Mouse (Mus musculus) hindbrain, embryonic 11.5 days (tissue): ENCODE measurements around the gene Tha1. TPM values are rescaled to one million over a fixed set of nuclear protein-coding genes. Genes with fewer than 3 reads are reported as not detected.

Experiments used
- ATAC-seq: fragments of 200-750 bp; cut with Nextera tagmentation; 2 replicates; pipeline ENCODE4 v1.8.0; 2017; ENCODE audit warnings: mild to moderate bottlenecking, moderate TSS enrichment, moderate library complexity; ENCODE audit not compliant: low FRiP score
- DNase-seq: peaks from one replicate; pipeline ENCODE4 v3.0.0-alpha.2; 2015; ENCODE audit warnings: low spot score
- H3K27ac ChIP-seq: fragments of 300-500 bp; sonication (generic); 2 replicates; pipeline ENCODE4 v1.5.1; 2014; ENCODE audit warnings: mild to moderate bottlenecking, low read depth, low read length
- H3K27me3 ChIP-seq: fragments of 300-500 bp; sonication (generic); 2 replicates; pipeline ENCODE4 v1.6.1; 2014; ENCODE audit warnings: mild to moderate bottlenecking, low read length, moderate library complexity, mixed read lengths; ENCODE audit not compliant: control insufficient read depth, insufficient read depth
- H3K36me3 ChIP-seq: fragments of 300-500 bp; sonication (generic); 2 replicates; pipeline ENCODE4 v1.6.1; 2014; ENCODE audit warnings: mild to moderate bottlenecking, low read length, moderate library complexity, mixed read lengths; ENCODE audit not compliant: control insufficient read depth, insufficient read depth
- H3K4me1 ChIP-seq: fragments of 300-500 bp; sonication (generic); replicated peaks from 2 replicates; pipeline ENCODE4 v1.6.1; 2014; ENCODE audit warnings: low read length, mixed read lengths; ENCODE audit not compliant: control insufficient read depth, insufficient read depth
- H3K4me2 ChIP-seq: fragments of 300-500 bp; sonication (generic); replicated peaks from 2 replicates; pipeline ENCODE4 v1.6.1; 2014; ENCODE audit warnings: mild to moderate bottlenecking, low read depth, low read length
- H3K4me3 ChIP-seq: fragments of 300-500 bp; sonication (generic); 2 replicates; pipeline ENCODE4 v1.5.1; 2014; ENCODE audit warnings: low read depth, low read length
- H3K9ac ChIP-seq: fragments of 300-500 bp; sonication (generic); 2 replicates; pipeline ENCODE4 v1.6.1; 2014; ENCODE audit warnings: low read depth, low read length
- H3K9me3 ChIP-seq: fragments of 300-500 bp; sonication (generic); 2 replicates; pipeline ENCODE4 v1.6.1; 2016; ENCODE audit warnings: low read length; ENCODE audit not compliant: control insufficient read depth
- WGBS: fragments of 180-500 bp; shearing (Covaris S2); extraction: QIAGEN DNeasy Blood & Tissue Kit; methylation state at CpG from one replicate; pipeline ENCODE4 v1.1.7; 2014; 5-methylcytosine and 5-hydroxymethylcytosine counted together
- polyA plus RNA-seq: library from polyadenylated mRNA; unstranded; fragments of >200 nt; fragmentation: Nextera tagmentation; extraction: Ambion mirVana; gene quantifications from 2 replicates; pipeline ENCODE4 v1.2.1, GENCODE M21; 2014

The Tha1 gene
- polyA plus RNA-seq, 1 experiment from 2014 or later = 1.7 TPM

DNA sequence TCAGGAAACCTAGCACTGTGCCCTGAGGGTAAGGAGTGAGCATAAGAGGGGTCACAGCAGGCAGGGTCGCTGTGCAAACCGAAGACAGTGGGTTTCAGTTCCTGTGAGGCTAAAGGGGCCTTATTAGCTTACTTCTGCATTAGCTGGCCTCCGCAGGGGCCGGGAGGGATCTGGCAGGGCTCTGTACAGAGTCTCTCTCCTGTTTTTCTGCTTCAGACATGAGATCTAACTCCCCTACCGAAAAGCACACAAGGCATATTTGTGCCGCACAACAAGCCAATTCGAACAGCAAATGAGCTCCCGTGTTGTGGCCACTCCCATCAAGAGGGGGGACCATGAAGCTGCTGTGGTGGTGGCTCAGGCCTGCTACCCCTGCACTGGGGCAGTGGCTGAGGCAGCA is 5.6 kb upstream of the Tha1 start:
- ATAC-seq (no peak), DNase-seq (no peak)
- Histone ChIP-seq H3K27me3 (no peaks in the 10 kb centered on the region), H3K36me3 (no peaks in the 10 kb centered on the region), H3K9ac (no peak overlapping the region), H3K4me2 (no peak overlapping the region), H3K27ac (no peak overlapping the region), H3K4me3 (no peak overlapping the region), H3K9me3 (no peaks in the 10 kb centered on the region), H3K4me1 (peaks cover 12% of the 10 kb centered on the region)
- WGBS = 34% methylated on average over 8 of the region's 8 CpGs

DNA sequence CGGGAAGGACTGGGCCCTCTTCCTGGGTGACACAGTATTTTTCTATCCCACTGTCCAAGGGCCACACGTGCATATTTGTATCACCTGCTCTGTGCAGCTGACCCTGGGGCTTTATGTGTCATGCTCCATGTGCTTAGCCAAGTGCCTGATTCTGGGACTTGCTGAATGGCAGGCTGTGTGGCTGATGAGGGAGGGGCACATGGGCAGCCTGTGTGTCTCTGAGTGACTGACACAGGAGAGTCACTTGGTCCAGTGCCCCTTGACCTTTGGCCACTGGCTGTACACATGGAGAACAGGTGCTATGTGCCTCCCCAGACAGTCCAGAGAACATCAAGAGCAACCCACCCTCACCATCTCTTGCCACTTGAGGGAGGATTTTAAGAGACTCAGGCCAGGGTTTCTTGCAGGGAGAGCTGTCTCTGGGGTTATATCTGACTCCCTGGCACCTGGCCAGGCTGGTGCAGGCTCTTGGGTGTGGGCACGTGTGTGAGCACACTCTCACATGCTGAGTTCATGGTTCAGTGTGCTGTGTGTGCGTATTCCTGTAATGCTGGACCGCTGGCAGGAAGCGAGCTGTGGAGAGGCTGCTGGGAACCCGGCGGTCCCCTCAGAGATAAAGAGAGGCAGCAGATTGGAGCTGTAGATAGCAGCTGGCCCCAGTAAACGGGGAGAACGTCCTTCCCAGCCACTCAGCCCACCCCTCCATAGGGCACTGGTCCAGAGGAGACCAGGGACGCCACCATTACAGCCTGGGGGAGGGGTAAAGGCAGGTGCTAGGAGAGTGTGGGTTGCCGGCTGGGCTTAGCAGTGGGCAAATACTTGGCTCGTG is 4.8 kb upstream of the Tha1 start:
- H3K9ac ChIP-seq = no peak overlapping the region
- 42% methylated on average over 13 of the region's 13 CpGs for WGBS
- DNase-seq = peak; percentile 14
- ATAC-seq = peak; percentile 53; the same call in 1 of the 2 replicates
- no peak overlapping the region for H3K27ac ChIP-seq
- H3K9me3 ChIP-seq = no peaks in the 10 kb centered on the region
- no peak overlapping the region for H3K4me2 ChIP-seq
- no peak overlapping the region for H3K4me3 ChIP-seq
- H3K4me1 ChIP-seq = peaks cover 12% of the 10 kb centered on the region
- no peaks in the 10 kb centered on the region for H3K36me3 ChIP-seq
- H3K27me3 ChIP-seq = no peaks in the 10 kb centered on the region

DNA sequence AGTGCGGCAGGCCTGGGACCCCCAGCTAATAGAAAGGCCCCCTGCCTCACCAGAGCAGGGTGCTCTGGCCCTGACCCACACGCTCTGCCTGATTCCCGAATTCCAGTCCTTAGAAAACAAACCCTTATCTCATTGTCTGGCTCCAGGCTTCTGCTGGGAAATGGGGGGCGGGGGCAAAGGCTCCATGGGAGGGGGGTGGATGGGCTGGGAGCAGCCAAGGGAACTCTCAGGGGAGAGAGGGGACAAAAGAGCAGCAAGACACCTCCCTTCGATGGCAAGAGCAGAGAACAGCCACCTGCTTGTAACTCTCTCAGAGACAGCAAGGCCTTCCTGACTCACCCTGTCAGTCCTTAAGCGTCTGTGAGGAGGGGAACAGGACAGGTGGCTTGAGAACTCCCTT is 2.4 kb upstream of the Tha1 start:
- Histone ChIP-seq H3K4me2 (no peak overlapping the region), H3K27ac (no peak overlapping the region), H3K4me3 (no peak overlapping the region), H3K36me3 (no peaks in the 10 kb centered on the region), H3K27me3 (no peaks in the 10 kb centered on the region), H3K9ac (no peak overlapping the region), H3K9me3 (no peaks in the 10 kb centered on the region), H3K4me1 (peaks cover 10% of the 10 kb centered on the region)
- 20% methylated on average over 6 of the region's 6 CpGs for WGBS
- ATAC-seq (no peak), DNase-seq (no peak)

DNA sequence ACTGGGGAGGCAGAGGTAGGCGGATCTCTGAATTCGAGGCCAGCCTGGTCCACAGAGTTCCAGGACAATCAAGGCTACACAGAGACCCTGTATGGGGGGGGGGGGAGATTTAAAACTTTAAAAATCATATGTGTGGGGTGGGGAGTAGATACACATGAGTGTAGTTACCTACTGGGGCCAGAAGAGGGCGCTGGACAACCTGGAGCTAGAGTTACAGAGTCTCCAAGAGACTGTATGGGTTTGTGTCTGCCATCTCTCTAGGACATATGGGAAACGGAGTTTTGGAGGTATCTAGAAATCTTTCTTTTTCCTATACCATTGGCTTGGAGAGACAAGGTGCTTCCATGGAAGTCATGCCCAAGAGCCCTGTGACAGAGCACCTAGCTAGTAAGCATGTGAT is 1.1 kb upstream of the Tha1 start:
- no peaks in the 10 kb centered on the region for H3K27me3 ChIP-seq
- DNase-seq = peak; percentile 20
- peaks cover 10% of the 10 kb centered on the region for H3K4me1 ChIP-seq
- H3K9ac ChIP-seq = no peak overlapping the region
- 57% methylated on average over 4 of the region's 4 CpGs for WGBS
- ATAC-seq = no peak
- no peak overlapping the region for H3K4me3 ChIP-seq
- no peaks in the 10 kb centered on the region for H3K36me3 ChIP-seq
- H3K4me2 ChIP-seq = no peak overlapping the region
- no peaks in the 10 kb centered on the region for H3K9me3 ChIP-seq
- no peak overlapping the region for H3K27ac ChIP-seq

DNA sequence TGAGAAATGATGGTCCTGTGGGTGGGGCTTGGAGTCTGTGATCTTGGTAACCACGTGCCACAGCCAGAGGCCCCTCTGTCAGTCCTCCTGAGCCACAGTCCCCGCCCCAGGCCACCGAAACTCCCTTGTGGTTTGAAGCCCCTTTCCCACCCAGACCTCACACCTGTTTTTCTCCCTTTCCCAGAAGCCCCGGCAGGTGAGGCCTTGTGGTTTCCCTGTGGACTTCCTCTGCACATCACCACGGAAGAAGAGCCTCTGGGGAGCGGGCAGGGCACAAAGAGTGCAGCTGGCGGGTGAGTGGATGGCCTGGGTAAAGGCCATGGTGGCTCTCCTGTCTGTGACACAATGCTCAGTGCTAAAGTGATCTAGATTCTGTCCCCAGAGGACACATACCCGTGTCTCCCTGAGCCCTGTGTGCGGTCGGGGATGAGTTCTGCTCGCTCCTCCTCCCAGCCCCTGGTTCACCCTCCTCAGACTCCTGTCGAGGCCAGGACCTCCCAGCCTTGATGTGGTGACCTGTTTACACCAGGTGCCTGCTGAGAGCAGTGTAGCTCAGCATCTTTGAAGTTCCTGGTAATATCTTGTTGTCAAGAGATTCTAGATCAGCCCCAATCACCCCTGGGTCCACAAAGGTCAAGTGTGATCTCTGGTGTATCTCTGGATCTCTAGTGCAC is 1.2 kb downstream of the Tha1 start:
- Histone ChIP-seq H3K27ac (no peak overlapping the region), H3K9ac (no peak overlapping the region), H3K4me1 (0 out of 2 replicates have a peak, but pooled peaks cover 2% of the 10 kb centered on the region)

DNA sequence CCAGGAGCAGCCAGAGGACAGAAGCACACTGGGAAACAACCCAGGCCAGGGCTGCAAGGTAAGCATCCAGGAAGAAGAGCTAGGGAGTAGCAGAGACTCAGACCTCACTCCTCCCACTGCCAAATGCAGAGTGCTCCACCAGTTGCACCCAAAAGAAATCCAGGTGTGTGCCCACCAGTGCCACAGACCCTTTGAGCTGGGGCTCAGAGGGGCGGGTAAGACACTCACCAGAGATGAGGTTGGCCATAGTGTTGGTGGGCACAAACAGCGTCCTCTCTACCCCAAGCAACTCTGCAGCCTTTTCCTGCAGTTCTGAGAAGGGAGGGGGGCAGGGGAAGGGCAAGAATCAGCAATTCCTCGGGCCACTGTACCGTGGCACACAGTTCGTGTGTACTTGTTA is 1.9 kb downstream of the Tha1 start:
- H3K9ac ChIP-seq = no peak overlapping the region
- no peak for ATAC-seq
- H3K4me1 ChIP-seq = peaks cover 4% of the 10 kb centered on the region

More for the DNA sequence above, 1.2 kb downstream of the Tha1 start:
- 57% methylated on average over 12 of the region's 12 CpGs for WGBS
- peaks cover under 1% of the 10 kb centered on the region; the same call in 1 of the 2 replicates for H3K27me3 ChIP-seq
- no peaks in the 10 kb centered on the region for H3K36me3 ChIP-seq
- ATAC-seq (no peak), DNase-seq (no peak)
- H3K4me3 ChIP-seq = no peak overlapping the region
- peak overlapping the region; percentile 98; the same call in 1 of the 2 replicates for H3K4me2 ChIP-seq
- no peaks in the 10 kb centered on the region for H3K9me3 ChIP-seq

DNA sequence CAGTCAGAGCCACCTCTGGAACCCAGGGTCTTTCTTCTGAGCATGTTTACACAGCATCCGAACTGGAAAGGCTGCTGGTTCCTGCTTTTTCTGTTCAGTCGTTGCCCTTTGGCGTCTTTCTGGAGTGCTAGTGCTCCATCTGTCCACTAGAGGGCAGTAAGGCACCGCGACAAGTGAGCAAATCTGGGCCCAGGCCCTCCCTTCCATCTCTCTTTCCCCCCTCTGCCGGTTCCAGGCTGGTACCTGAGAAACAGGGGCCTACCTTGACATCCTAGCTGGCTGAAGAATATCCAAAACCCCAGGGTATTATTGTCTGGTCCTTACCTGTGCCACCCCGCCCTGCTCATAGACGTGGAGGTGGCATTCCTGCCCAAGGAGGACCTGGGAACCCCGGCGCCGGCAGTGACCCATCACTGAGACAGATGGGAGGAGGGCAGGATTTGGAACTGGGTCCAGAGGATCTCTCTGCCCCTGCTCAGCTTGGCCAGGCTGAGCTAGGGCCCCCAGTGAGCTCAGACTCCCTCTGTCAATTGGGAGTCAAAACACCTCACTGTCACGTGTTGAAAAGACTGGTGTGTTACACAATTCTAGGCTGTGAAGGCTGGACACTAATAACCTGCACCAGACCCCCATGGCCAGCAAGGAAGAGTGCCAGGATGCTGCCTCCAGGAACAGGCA is 2.5 kb downstream of the Tha1 start:
- DNase-seq (peak; percentile 88), ATAC-seq (no peak)
- no peaks in the 10 kb centered on the region for H3K9me3 ChIP-seq
- H3K27me3 ChIP-seq = peaks cover 2% of the 10 kb centered on the region; the same call in 1 of the 2 replicates
- no peak overlapping the region for H3K4me2 ChIP-seq
- H3K27ac ChIP-seq = no peak overlapping the region
- no peak overlapping the region for H3K9ac ChIP-seq
- 35% methylated on average over 12 of the region's 12 CpGs for WGBS
- H3K4me1 ChIP-seq = peaks cover 8% of the 10 kb centered on the region
- no peaks in the 10 kb centered on the region for H3K36me3 ChIP-seq
- H3K4me3 ChIP-seq = no peak overlapping the region

More for the DNA sequence above, 1.9 kb downstream of the Tha1 start:
- Histone ChIP-seq H3K36me3 (no peaks in the 10 kb centered on the region), H3K27me3 (peaks cover 2% of the 10 kb centered on the region; the same call in 1 of the 2 replicates), H3K4me2 (no peak overlapping the region), H3K9me3 (no peaks in the 10 kb centered on the region), H3K4me3 (no peak overlapping the region), H3K27ac (no peak overlapping the region)
- DNase-seq = no peak
- 73% methylated on average over 5 of the region's 5 CpGs for WGBS

DNA sequence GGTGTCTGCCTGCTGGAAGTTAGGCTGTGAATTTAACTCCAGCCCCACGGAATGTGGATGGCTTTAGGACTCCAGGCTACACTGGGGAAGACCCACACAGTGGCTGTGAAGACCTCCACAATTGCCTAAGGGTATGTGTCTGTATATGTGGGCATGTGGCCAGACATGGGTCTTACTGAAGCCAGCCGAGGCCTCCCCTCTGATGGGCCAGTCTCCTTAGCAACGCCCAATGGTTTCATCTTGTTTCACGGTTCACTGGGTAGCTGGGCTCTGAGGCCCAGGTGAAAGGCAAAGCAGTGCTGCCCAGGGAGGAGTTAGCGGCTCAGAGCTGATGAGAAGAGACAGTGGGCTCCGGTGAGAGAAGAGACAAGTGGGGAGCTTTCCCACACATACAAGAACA is 7.3 kb downstream of the Tha1 start:
- WGBS = 27% methylated on average over 6 of the region's 6 CpGs
- Histone ChIP-seq H3K36me3 (no peaks in the 10 kb centered on the region), H3K4me3 (no peak overlapping the region), H3K4me2 (no peak overlapping the region), H3K4me1 (peaks cover 7% of the 10 kb centered on the region), H3K9me3 (no peaks in the 10 kb centered on the region), H3K9ac (no peak overlapping the region; the same call in 1 of the 2 replicates), H3K27ac (peak overlapping the region; percentile 48; the same call in 1 of the 2 replicates), H3K27me3 (peaks cover 5% of the 10 kb centered on the region)
- ATAC-seq (peak; percentile 59; the same call in 1 of the 2 replicates), DNase-seq (peak; percentile 59)
